Mouse (Mus musculus): ENCODE data around the gene Cntd1.

Gene Cntd1

DNA sequence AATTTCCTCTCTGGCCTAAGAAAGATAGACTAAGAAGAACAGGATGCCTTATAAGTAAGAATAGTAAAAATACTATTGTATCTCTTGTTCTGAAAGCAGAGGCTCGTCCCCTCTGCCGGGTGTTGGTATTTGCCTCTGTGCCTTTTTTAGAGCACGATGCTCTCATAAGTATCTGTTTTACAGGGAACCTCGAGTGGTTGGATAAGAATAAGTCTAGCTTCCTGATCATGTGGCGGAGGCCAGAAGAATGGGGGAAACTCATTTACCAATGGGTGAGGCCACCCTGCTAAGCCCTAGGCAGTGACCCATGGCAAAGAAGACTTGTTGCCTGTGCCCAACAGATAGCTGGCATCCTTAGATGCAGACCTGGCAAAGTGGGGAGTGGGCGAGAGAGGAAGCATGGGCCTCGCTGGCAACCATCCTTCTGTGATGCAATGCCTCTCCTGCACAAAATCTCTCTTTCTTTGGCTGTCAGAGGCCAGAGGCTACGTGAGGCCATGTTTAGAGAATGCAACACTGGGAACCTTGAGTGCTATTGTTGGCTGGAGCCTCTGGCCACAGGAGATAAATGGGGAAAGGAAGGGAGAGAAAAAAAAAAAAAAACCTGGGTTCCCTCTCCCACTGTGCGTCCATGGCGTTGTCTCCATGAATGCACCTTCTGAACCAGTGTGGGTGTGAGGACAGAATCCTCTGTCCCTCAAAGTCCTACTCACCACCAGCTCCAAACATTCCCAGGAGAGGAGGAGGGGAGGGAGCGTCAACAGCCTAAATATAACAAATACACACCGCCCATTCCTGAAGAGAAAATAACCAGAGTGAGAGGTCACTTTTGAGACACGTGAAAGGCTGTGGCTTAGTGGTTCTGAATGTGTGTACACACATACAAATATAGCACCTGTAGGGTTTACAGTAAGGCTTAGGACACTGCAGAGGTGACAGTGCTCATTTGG is 22.7 kb upstream of the Cntd1 start:
- no peak for DNase-seq (ENCODE audit: low spot score)

DNA sequence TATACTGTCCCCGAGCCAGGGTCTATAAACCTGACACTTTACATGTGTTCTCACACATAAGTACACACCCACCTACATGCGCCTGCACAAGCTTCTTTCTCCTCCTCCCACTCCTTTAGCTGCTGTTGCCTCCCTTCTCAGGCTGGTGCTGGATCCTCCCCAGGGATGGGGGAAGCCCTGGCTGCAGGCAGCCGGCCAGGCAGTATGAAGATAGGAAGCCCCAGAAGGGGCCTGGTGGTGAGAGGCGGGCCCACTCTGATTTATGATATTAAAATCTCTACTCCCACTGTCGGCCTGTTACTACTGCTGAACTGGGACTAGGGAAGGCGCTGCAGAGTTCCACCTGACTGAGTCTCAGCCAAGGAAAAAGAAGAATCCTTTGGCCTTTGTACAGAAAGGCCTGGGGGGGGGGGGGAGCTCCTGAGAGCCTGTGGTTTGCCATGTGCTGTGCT is 19.5 kb upstream of the Cntd1 start:
- peak; percentile 49 for DNase-seq (ENCODE audit: low spot score)

DNA sequence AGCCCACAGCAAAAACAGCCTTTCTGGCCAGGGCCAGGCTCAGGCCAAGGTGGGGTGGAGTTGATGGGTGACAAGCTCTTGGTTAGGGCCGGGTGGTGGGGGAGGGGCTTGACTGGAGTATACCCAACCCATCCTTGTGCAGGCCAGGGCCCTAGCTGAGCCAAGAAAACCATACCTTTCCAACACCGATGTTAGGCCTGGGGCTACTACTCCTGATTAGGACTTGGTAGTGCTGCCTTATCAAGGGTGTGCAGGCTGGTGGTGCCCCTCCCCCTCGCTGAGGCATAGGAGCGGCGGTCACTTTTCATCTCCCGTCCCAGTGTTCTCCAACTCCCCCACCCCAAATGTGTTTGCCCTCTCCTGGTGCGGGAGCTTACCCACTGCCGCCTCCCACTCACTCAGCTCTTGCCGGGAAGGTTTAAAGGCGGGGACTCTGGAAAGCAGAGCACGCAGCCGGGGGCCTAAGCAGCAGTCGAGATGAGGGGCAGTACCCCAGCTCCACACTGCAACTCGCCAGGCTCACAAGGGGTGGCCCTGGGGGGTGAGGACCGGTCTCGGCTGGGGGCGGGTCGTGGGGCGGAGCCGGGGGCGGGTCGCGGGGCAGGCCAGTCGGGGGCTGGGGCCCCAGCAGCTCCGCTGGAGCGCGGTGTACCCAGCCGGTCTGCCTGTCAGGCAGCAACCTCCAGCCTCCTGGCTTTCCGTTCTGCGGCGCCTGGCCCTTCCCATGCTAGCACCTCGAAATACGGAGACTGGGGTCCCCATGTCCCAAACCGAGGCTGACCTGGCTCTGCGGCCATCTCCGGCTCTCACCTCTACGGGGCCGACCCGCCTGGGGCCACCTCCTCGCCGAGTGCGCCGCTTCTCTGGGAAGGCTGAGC is 18.6 kb upstream of the Cntd1 start, which contains the start of gene Wnk4:
Gene Wnk4, plus strand, starts transcription at position 620 of the 878 bp plus-strand sequence.
- DNase-seq (ENCODE audit: low spot score) = peak; percentile 76

DNA sequence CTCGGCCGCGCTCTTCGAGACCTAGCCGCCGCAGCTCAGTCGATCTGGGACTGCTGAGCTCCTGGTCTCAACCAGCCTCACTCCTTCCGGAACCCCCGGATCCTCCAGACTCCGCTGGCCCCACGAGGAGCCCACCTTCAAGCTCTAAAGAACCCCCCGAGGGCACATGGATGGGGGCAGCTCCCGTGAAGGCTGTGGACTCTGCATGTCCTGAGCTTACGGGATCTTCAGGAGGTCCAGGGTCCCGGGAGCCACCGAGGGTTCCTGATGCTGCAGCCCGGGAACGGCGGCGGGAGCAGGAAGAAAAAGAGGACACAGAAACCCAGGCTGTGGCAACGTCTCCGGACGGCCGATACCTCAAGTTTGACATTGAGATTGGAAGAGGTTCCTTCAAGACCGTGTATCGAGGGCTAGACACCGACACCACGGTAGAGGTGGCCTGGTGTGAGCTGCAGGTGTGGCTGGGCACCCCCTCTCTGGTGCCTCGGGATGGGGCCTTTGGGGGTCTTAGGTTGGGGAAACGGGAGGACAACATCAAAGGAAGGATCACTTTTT is 17.9 kb upstream of the Cntd1 start:
- DNase-seq (ENCODE audit: low spot score) = no peak

DNA sequence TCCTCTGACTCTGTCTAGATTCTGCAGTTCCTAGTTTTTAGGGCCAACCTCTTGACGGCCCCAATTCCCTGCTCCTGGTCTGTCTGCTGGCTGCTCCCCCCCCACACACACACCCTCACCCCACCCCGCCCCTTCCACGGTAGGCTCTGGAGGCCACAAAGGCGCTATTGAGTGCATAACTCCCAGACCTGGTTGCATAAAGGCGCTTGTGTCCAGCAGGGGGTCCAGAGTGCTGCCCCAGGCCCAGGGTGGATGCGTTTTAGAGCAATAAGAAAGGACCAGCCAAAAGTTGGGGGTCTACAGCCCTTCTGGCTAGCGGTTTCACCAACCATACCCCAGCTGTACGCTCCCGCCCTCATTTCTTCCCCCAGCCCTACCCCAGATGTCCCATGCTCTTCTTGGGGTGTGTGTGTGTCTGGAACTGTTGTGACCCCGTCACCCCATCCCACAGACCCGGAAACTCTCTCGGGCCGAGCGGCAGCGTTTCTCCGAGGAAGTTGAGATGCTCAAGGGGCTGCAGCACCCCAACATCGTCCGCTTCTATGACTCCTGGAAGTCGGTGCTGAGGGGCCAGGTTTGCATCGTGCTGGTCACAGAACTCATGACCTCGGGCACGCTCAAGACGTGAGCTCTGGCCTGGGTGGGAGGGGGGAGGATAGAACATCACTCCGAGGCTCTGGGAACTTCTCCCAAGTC is 16.4 kb upstream of the Cntd1 start:
- no peak for DNase-seq (ENCODE audit: low spot score)

DNA sequence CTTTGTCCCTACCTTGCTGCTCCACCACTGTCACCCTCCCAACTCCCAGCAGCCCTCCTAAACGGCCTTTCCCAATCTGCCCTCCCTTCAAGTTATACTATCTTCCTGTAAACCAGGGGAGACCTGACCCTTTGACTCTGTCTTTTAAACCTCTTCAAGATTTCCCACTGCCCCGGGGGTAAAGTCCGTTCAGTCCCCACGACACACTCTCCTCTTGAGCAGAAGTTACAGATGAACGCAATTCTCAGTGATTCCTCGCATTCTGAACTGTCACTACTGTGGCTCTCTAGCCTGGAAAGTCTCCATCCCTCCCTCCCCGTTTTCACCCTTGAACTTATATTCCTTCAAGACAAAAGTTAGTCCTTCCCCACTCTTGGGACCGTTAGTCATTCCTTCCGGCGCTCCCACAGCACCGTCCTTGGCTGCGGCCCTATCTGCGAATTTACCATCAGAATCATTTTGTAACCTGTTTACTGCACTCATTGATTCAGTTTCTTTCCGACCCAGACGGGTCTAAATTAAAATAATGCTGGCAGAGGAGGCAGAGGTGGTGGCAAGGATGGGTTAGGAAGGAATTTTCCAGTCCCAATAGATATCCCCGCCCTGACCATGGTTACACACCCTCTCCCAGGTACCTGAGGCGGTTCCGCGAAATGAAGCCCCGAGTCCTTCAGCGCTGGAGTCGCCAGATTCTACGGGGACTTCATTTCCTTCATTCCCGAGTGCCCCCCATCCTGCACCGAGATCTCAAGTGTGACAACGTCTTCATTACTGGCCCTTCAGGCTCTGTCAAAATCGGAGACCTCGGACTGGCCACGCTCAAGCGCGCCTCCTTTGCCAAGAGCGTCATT is 15.4 kb upstream of the Cntd1 start:
- DNase-seq (ENCODE audit: low spot score) = no peak

DNA sequence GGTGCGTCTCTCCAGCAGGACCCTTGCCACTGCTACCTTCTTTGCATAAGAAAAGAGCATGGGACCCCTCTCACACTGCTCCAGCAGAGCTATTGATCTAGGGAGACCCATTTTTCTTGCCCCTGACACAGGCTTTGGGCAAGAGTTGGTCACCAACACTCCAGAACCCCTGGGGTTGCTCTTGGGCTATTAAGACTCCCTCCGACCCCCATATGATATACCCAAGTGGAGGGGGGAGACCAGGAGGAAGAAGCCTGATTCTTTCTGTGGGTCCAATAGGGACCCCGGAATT is 14.9 kb upstream of the Cntd1 start:
- no peak for DNase-seq (ENCODE audit: low spot score)

DNA sequence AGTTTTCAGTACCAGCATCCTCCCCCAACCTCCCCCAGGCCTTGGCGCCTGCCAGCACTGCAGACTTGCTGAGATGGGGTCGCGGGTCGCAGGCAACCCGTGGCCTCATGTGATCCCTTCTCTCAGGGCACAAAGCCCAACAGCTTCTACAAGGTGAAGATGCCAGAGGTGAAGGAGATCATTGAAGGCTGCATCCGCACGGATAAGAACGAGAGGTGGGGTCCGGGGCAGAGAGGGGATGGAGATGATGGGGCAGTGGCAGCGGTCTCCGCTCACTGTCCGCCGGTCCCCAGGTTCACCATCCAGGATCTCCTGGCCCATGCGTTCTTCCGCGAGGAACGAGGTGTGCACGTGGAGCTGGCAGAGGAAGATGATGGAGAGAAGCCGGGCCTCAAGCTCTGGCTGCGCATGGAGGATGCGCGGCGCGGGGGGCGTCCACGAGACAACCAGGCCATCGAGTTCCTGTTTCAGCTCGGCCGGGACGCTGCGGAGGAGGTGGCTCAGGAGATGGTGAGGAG is 13.8 kb upstream of the Cntd1 start:
- DNase-seq (ENCODE audit: low spot score) = no peak

DNA sequence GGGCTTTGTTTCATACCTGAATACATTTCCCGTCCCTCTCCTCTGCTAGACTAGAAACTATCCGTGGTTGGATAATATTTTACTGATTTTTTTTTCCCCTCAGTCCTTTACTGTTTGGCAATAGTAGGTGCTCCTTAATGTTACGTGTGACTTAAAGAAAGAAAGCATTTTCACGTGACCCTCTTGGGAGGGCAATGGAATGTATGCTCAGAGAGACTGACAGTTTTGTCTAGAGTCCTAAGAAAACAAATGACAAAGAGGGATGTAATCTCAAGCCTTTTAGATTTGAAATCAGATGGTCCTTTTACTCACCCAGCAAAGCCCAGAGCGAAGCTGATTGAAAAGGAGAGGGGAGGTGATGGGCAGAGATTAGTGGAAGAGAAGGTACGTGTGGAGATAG is 12.9 kb upstream of the Cntd1 start:
- no peak for DNase-seq (ENCODE audit: low spot score)

DNA sequence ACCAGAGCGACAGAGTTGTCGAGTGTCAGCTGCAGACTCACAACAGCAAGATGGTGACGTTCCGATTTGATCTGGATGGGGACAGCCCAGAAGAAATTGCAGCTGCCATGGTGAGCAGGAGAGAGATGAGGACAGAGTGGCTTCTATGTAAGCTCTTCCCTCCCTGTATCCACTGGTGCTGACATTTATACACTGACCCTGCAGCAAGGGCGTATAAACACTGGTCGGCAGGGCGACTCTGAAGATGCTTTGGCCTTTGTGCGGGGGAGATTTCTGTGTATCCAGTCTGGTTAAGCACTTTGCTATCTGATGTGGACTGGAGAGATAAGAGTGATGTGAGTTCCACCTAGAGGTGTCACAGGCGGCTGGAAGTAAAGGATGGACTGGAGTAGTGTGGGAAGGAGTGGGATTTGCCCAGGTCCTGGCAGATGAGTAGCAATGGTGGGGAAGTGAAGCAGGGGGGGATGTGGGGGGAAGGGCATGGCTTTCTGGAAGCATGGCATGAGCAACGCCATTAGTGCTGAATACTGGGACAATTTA is 9.2 kb upstream of the Cntd1 start:
- peak; percentile 49 for DNase-seq (ENCODE audit: low spot score)

DNA sequence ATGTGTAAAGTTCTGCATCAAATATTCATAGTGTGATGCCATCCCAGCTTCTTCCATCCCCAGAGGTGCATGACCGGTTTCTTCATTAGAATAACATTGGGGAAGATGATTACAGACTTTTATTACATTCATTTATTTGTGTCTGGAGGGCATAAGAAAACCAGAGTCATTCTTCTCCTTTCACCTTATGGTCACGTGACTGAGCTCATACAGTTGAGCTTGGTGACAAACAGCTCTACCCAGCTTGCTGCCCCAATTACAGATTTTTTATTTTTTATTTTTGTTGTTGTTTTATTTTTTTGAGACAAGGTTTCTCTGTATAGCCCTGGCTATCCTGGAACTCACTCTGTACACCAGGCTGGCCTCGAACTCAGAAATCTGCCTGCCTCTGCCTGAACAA is 6.4 kb upstream of the Cntd1 start:
- no peak for DNase-seq (ENCODE audit: low spot score)

DNA sequence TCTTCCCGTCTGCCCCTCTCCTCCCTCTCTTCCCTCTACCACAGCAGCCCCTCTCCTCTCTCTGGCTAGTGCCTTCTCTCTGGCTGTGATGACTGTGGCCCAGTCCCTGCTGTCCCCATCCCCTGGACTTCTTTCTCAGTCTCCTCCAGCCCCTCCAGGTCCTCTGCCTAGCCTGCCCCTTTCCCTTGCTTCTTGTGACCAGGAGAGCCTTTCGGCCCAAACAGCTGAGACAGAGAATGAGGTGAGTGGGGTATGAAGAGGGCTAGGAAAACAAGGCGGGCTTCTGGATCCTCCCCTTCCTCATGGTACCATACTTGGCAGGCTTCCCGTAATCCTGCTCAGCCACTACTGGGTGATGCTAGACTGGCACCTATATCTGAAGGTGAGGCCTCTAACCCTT is 3.5 kb upstream of the Cntd1 start:
- DNase-seq (ENCODE audit: low spot score) = no peak

DNA sequence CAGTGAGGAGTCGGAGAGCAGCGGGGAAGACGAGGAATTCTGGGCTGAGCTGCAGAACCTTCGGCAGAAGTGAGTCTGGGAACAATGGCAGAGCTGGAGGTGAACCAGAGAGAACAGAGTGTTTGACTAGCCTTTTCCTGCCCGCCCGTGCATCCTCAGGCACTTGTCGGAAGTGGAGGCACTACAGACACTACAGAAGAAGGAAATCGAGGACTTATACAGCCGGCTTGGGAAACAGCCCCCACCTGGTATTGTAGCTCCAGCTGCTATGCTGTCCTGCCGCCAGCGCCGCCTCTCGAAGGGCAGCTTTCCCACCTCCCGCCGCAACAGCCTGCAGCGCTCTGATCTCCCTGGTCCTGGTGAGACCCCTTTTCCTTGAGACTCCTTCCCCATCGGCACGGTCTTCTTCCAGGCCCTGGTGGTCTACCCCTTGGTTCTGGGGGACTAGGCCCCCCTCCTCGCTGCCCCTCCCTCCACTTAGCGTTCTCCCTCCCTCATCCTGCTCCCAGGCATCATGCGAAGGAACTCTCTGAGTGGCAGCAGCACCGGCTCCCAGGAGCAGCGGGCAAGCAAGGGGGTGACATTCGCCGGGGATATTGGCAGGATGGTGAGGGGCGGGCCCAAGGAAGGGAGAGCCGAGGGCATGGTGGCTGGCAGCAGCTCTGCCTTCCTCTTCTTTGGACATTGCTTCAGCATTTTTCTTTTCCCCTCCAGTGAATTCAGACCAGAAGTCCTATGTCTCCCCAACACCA is 2.3 kb upstream of the Cntd1 start:
- DNase-seq (ENCODE audit: low spot score) = no peak

DNA sequence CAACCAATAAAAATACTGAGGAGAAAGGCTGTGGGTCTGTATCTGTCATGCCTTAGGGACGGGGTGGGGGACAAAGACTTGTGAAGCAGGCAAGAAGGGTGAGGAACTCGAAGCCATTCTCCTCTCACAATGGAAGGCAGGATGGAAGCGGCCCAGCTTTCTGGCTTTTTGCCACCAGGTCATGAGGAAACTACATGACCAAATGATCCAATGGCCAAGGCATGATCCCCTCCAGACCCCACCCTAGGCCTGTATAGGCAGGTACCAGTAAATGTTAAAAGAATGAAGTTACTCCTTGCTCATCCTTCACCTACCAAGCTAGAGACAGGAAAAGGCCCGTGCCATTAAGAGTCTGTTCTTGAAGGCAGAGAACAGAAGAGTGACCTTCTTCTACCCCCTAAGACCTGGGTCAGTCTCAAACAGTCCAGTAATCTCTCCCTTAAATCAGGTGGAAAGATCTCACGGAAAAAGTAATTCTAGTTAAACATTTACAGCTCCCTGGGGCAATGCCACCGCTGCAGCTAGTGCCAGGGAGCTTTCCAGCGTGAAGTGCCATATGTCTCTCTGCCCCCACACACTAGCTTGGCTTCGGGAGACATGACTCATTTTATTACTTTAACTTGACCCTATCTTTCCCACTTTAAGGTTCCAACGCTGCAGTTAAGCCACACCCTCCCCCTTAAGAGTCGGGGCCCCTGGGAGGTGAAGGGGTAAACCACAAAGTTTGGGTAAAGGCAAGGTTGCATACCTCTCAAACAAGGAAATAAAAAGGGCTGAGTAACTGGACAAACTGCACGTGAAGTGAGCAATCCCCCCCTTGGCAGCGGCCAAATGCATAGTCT is 1.2 kb upstream of the Cntd1 start:
- peak; percentile 78 for DNase-seq (ENCODE audit: low spot score)

DNA sequence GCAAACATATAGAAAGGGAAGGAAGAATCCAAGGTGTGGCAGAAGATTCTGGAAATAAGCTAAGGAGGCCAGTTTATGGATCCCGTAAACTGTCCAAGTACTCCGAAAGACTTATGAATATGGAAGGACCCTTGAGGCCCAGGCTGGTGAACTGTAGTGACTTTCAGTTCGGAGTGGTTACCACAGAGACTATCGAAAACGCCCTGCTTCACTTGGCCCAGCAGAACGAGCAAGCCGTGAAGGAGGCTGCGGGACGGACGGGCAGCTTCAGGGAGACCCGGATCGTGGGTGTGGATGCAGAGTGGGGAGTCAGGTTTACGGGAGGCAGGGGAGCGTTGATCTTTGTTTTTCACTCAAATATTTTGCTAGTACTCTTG is 369 bp downstream of the Cntd1 start:
- DNase-seq (ENCODE audit: low spot score) = no peak

DNA sequence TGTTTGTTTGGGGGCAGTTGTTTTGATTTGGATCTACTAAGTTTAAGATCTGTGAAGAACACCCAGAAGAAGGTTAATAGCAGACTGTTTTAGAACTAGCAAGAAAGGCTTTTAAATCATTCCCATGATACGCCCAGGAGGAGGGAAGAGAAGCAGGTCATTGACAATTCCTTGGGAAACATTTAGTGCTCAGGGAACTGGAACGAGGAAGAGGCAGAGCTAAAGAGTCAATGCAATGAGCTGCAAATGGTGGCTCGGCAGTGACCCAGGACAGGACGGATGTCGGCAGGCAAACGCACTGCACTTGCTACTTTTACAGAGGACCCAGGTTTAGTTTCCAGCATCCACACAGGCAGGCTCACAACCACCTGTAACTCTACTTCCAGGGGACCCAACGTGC is 2.0 kb downstream of the Cntd1 start:
- DNase-seq (ENCODE audit: low spot score) = no peak

DNA sequence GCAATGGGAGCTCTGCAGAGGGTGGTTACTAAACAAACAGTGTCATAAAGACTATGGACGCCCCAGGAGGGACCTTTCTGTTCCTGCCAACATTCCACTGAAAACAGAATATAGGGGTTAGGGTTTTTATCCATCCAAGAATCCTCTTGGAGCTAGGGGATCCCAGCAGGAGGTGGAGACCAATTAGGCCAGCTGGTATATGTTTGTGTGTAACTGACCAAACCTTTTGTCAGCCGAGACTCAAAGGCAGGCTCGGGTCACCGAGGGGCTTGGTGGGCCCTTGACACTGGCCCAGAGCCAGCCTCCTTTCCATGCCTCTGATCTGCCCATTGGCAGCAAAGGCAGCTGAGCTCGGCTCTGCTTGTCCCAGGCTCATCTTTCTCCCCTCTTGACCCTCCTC is 4.1 kb downstream of the Cntd1 start:
- no peak for DNase-seq (ENCODE audit: low spot score)

DNA sequence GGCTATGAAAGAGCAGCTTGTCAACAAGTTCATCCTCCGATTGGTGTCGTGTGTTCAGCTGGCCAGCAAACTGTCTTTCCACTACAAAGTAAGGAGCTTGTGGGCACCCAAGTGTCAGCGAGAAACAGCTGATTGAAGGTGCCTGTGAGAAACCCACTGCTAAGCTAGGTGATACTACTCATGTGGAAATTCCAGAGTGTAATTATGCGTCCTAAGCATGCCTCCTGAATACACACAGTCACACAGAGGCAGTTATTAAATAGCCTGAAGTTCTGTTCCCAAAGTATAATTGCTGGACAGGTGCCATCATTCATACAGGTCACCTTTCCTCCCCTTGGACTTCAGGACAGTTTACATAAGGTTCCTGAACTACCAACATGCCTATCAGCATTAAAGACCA is 5.0 kb downstream of the Cntd1 start:
- DNase-seq (ENCODE audit: low spot score) = no peak

DNA sequence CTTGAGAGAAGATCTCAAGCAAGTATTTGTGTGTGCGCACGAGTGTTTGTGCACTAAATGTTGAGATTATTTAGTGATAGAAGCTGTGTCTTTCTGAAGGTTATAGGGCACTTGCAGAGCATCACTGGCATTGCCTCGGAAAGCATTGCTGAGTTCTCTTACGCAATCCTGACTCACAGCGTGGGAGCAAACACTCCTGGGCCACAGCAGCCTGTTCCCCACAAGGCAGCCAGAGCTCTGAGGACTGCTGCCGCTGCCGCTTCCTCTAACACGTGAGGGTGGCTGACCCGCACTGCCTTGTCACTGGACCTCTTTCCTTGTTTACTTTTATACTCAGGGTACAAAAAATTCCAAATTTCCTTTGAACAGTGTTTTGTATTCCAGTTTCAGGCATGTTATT is 8.5 kb downstream of the Cntd1 start:
- peak; percentile 59 for DNase-seq (ENCODE audit: low spot score)
